Mouse (Mus musculus) T-cell, adult 2 months (primary cell): ENCODE data around the gene Syt8.

Experiments used
- DNase-seq: peaks from one replicate; pipeline ENCODE4 v3.0.0; 2022; ENCODE audit warnings: low spot score

The Syt8 gene

DNA sequence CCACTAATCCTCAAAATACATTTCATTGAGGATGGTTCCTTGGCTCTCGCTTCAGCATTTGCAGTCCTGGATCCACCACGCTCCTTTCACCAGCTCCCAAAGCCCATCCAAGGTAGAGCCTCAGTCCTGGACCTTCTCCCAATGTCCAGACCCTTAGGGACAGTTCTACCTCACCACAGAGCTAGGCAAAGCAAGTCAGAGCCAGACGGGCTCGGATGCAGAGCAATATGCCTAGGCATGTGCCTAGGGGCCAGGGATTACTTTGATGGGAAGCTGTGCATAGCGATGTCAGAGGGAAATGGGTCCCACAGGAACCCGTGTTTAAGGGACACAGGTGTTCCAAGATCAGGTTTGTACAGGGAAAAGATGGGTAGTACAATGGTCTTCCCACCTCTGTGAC, 10.7 kb downstream of the Syt8 start:
- DNase-seq, result no peak

DNA sequence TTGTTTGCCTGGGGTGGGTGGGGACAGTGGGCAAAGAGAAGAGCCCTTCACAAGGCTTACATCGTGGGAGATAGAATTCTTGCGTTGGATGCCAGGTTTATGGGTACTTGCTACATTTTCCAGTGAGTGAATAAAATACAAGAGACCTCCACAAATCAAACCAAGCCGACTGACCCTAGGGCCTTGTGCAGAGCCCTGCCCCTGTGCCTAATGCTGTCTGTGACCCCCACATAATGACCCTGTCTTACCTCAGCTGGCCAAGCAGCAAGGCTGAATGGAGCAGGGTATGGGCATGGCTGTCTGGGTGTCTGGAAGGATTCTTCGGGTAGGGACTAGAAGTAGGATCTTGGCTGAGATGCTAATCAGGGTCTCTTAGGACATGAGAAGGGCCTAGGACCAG, 11.6 kb downstream of the Syt8 start:
- DNase-seq, result no peak

DNA sequence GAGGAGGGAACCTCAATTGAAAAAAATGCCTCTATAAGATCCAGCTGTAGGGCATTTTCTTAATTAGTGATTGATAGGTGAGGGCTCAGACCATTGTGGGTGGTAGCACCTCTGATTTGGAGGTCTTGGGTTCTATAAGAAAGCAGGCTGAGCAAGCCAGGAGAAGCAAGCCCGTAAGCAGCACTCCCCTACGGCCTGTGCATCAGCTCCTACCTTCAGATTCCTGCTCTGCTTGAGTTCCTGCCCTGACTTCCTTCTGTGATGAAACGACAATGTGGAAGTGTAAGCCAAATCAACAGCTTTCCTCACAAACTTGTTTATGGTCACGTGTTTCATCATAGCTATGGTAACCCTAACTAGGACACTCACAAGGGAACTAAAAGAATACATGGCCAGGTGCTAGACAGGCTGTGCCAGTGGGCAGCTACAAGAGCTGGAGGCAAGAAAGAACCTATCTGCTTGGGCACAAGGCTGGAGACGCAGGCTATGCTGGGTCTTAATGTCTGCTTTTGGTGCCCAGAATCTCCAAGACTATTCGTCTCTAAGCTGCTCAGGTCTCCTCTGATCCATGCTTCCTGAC, 14.5 kb downstream of the Syt8 start:
- no peak for DNase-seq

DNA sequence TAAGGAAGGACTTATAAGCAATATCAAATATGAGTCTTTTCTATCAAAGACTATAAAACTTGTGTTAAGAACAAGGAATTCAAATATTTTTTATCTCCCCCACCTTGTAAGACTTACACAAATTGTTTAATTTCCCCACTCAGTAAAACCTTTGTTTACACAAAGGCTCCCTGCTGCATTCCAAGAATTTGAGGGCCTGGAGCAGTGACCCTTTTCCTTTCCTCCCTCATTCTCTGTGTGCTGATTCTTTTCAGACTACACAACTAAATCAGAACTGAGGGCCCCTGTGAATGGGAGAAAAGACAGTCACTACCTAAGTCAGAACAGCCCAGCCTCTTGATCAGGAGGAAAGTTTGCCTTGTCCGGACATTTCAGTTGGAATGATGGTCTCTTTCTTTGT, 20.1 kb downstream of the Syt8 start:
- DNase-seq, result no peak

DNA sequence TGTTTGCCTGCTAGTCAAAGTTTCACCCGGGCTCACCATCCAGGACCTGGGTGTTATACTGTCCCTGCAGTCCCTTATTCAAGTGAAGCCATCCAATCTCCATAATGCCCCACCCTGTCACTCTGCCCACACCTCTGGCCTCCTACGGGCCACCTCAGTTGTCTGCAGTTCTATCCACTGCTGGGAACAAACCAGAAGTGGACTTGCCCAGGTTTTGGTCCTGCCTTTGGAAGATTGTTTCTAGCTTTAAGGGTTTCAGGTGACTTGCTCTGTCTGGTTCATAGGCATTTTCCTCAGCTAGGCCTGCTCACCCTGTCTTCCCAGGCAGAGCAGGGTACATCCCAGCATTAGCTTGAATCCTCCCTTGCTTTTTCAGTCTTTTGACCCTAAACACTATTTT, 20.6 kb downstream of the Syt8 start:
- DNase-seq, result no peak

DNA sequence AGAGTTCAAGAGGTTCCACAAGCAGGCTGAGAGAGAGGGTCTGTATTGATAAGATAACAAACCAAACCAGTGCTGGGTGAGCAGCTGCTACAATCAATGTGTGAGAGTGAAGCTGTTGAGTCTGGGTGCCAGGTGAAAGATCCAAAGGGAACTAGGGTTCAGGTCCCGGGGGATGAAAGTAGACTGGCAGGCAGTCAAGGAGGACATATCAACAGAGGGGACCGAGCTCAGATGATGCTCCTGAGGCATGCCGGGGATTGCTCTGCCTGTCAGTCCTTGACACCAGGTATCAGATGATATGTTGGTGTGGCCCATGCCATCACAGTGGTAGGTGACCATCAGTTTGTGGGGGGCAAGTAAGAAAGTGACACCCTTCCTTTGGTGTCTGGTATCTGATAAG, 22.2 kb downstream of the Syt8 start:
- no peak for DNase-seq

DNA sequence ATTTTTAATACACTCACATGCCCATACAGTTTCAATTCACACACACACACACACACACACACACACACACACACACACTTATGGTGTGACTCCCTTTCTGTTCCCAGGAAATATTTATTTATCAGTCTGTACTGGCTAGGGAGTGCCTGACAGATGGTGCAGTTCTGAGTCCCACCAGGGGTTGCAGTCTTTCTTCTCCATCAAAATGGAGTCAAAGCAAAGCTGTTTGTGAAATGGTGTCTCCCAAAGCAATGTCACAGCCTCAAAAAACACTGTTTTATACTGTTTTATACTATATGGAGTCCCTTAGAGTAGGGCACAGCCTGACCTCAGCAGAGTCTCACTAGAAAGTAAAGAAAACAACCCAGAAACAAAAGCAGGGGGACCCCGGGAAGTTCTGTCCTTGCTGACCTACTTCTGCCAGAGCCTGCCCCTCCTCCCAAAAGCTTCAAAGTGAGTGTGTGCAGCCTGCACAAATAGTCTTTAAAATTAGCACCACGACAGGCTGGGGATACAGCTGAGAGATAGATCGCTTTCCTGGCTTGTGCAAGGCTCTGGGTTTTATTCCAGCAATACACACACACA, 22.7 kb downstream of the Syt8 start:
- DNase-seq, result no peak

DNA sequence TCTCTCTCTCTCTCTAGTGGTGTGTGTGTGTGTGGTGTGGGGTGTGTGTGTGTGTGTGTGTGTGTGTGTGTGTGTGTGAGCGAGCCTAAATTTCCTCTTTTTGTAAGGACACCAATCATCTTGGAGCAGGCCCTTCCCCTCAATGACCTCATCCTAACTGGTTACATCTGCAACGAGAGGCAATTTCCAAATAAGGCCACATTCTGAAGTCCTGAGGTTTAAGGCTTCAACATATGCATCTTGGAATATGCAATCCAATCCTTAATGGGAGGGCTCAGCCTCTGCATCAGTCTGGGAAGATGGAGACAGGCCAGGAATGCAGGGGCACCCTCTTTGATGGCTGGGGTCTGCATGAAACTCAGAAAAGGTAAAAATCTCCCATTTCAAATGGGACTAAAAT, 23.4 kb downstream of the Syt8 start:
- DNase-seq, result no peak

DNA sequence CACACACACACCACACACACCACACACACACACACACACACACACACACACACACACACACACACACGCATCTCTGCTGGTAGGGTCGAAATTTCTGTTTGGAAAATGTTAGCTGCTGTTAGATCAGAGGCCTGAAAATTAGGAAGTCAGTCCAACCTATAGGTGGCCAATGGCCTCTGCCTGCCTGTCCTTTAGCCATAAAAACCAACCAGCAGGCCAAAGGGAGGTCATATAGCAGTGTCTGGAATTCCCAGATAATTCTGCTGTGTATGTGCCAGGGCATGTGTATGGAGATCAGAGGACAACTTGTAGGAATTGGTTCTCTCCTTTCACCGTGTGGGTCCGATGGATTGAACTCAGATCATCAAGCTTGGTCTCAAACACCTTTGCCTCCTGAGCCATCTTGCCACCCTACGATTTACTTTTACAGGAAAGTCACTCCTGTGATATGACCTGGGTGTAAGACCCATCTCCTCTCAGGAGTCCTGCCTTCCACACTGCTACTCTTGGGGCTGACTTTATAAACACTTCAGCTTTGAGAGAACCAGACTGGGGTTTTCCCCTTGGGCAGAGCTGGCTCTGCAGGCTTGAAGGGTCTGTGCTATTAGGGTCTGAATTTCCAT, 24.1 kb downstream of the Syt8 start:
- DNase-seq, result no peak

DNA sequence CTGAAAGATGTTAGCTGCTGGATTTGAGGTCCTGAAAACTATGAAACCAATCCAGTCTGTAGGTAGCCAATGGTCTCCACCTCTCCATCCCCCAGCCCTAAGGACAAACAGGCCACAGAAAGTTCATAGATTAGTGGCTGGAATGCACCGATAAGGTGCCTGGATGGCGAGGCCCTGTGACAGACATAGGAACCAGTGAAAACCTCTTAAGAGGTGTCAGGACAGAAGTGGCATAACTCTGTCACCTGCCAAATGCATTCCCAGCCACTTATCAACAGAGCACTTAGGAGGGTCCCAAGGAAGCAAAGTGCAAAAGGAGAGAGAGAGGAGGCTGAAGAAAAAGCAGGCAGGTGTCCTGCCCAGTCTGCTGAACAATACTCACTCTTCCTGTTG, 24.6 kb downstream of the Syt8 start:
- no peak for DNase-seq

DNA sequence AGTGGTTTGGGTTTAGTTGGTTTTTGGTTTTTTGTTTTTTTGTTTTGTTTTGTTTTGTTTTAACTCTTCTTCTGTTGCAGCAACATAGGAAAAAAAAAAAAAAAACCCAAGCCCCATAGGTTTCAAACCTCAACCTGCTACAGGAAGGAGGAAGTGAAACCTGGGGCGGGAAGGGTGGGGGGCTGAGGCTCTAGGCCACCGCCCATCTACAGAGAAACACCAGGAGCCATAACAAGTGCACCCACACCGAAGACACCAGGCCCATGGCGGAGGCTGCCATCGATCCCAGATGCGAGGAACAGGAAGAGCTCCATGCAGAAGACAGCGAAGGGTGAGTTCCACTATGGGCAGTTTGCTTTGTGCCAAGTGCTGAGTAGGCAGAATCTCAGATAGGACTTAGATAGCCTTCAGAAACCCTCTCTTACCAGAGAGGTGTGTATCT, 26.0 kb downstream of the Syt8 start, which contains the start of gene Lsp1:
Gene Lsp1, plus strand, starts transcription at position 174 of the 442 bp plus-strand sequence.
- no peak for DNase-seq

DNA sequence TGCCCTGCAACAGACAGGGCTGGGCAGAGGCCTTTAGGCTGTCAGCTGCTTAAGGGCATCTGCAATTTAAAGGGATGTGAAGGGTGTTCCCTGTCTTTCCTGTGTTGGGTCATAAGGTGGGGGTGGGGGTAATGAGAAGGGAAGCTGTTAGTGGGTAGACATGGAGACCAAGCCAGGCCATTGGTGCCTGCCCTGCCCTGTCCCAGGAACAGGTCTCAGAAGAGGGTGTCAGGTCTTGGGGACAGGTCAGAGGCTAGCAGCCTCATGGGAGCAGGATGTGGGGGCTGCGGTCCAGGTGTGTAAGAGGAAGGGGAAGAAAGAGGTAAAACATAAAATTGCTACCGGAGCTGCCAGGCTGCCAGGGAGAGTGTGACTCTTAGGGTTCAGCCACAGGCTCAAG, 26.8 kb downstream of the Syt8 start:
- DNase-seq, result peak; percentile 57

DNA sequence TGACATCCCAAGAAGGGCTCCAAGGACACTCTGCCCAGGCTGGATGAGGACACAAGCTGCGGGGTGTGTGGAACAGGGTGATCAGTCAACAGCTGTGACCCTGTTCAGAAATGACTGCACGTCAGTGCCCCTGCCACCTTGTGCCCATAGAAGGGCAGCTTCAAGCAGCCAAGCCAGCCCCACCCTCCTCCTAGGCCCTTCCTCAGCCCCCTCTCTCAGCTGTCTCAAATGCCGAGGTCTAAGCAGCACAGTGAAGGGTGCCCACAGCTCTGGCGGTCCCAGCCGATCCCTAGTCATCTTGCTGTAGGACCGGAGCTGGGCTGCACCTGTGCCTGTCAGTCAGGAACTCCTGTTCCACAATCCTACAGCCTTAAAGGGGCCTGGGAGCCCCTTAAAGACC, 27.5 kb downstream of the Syt8 start:
- no peak for DNase-seq

DNA sequence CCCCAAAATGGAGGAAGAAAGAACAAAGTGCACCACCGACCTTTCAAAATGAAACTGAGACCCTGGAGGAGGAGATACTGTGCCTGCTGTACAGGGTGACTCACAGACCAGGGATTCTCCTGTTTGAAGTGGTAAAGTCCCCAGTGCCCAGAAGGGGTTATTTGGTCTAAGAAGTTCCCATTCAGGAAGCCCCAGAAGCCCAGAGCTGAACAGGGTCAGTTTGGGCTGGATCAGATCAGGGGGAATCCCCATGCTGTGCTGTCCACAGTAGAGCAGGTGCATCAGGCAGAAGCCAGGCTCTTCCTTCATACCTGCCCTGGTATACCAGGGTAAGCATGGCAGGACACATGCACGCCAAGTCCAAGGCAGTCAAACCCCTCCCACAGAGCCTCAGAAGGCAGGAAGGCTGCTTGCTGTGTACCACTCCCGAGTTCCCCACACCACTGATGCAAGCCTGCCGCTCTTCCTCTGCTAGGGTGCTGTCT, 28.0 kb downstream of the Syt8 start:
- no peak for DNase-seq

DNA sequence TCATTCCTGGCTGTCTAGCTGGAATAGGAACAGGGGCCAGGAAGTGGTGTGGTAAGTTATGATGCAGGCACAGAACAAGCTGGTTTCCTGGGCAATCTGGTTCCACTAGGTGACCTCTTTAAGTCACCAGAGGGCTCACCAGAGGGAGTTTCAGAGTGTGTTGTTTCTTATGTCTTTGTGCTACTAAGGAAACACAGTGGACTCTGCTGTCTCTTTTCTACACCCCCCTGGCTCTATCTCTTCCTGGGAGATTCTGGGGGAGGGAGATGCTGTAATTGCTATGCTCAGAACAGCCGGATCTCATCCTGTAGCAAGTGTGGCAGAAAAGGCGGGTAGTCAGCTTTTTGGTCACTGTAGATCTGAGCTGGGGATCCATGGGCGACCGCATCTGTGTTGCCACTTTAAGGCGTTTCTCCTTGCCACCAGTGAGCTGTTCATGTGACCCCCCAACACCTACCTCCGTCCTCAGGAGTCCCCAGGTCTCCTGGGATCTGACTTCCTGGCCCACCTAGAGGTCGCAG, 35.6 kb downstream of the Syt8 start:
- DNase-seq, result no peak

DNA sequence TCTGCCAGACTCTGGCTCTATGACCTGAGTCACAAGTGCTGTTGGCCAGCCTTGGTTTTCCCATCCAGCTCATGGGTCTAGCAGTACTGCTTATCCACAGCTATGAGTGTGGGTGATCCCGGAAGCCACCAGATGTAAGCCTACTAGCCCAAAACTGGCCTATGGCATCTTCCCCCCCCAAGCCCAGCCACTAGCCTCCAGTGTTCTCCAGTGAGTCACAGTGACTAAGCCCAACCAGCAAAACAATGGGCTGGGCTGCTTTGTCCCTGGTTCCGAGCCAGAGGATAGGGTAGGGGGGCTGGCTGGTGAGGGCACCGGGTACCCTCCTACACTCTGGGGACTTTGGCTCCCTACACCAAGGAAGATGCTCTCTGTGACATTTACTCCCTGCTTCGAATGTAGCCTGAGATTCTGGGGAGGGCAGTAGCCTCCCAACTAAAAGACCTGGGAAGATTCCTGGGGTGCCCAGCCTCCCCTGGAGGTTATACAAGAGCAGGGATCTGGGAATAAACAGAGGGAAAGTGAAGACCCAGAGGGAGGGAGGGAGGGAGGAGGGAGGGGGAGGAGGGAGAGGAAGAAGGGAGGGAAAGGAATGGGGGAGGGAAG, 36.3 kb downstream of the Syt8 start:
- no peak for DNase-seq

DNA sequence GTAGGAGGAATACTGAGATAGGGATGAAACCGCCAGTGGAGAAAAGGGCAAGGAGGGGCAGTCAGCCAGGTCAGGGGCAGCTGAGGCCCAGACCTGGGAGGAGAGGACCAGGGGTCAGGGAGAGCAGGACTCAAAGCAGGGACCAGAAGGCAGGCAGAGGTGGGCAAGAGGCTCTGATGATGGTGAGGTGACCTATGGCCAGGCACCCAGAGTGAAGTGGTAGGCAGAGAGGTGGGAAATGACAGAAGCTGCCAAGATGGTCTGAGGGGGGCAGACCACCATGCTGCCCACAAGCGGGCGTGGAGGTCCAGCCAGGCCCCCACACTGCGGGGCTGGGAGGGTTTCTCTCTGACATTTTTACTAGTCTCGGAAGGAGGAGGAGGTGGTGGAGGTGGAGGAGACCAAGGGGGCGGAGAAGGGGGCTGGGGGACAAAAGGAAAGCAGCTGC, 36.8 kb downstream of the Syt8 start:
- DNase-seq, result no peak

DNA sequence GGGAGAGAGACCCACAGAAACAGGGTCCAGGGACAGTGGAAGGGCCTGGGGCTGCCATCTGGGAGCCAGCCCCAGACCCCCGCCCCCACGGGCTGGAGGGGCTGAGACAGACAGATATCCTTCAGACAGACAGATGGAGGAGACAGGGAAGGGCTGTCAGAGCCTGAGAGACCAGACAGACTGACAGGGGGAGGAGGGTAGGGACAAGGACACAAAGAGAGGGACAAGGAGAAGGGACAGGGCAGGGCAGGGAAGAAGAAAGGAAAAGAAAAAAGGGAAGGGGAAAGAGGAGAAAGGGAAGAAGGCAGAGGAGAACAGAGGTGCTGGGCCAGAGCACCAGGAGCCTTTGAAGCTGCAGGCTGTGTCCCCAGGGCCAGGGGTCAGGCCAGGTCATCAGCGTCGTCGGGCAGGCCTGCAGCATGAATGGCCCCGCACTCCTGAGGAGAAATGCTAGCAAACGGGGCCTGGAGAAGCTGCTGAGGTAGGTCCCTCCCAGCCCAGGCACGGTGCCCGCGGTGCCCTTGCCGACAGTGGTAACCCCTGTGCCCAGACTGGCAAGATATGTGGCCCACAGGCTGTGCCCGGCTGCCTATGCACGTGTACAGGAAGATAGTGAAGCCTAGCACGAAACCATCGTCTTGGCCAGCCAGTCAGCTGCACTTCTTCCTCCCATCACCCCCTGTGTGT, 37.4 kb downstream of the Syt8 start:
- DNase-seq, result no peak

DNA sequence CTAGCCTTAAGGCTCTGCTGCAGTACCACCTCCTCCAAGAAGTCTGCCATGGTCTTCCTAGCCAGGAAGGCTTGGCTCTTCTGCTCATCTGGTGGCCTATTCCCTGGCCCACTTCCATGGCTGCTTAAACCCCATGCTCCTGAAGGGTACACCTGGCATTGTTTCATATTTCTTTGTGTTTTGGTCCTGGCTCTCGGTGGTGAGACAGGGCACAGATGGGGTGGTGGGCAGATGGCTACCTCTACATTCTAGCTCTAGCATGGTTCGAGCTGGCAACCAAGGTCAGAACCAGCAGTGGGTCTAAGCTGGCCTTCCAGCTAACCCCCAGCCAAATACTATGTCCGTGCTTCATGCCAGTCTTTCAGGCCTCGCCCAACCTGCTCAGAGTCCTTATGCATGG, 38.3 kb downstream of the Syt8 start:
- no peak for DNase-seq

DNA sequence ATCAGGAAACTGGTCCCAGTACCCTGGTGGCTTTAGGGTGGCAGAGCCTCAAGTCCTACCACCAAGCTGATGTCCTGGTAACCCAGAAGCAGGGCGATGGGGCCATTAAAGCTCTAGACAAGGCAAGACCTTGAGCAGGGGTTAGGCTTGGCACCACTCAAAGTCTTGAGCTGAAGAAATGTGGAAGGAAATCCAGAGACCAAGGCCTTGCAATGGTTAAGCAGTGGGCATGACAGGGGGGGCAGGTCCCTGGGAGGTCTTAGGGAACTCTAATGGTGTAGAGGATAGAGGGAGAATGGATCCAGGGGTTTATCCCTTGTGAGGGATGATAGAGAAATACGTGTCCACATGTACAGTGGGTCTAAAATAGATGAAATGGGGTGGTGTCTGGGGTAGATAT, 38.8 kb downstream of the Syt8 start:
- no peak for DNase-seq

DNA sequence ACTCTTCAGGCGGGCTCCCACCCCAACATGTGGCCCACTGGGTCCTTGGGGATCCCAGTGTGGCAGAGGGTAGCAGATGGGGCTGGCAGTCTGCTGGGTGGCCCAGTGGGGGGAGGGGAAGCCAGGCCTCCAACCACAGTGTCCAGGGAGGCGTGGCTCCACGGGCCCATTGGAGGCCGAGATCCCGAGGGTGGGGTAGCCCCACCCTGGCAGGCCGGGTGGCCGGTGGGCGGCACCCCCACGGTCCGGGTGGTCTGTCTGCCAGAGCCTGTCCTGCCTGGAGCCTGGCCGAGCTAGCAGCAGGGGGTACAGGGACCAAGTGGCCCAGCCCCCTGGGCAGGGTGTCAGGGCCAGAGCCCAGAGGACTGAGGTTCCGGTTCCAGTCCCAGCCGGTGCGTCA, 40.1 kb downstream of the Syt8 start:
- DNase-seq, result no peak

DNA sequence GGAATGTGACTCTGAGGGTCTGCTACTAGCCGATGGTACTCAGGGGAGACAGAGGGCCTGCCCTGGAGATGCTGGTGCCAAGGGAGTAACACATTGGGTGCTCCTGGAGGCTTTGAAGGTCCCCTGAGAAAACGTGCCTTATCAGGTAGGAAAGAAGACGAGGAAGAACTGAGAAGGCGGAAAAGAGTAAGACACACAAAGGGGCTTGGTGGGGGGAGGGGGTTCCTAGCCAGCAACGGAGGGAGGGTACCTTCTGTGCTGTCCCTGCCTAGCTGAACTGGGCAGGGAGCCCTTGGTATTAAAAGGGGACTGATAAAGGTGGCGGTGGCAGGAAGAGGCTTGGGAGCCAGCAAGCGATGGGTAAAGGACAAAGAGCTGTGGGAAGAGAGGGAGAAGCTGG, 41.0 kb downstream of the Syt8 start:
- DNase-seq, result no peak
